Mouse (Mus musculus) forebrain, embryonic 11.5 days (tissue): Measurements from ENCODE around the gene Atox1. TPM values are rescaled to one million over a fixed set of nuclear protein-coding genes. Genes with fewer than 3 reads are reported as not detected.

Experiments used
- ATAC-seq: fragments of 200-750 bp; cut with Nextera tagmentation; replicated peaks from 2 replicates; pipeline ENCODE4 v1.8.0; 2017; ENCODE audit warnings: moderate TSS enrichment; ENCODE audit not compliant: low FRiP score
- DNase-seq: peaks from one replicate; pipeline ENCODE4 v3.0.0-alpha.2; 2017; ENCODE audit warnings: low spot score
- H3K27ac ChIP-seq: fragments of 300-500 bp; sonication (generic); 2 replicates; pipeline ENCODE4 v1.5.1; 2014; ENCODE audit warnings: low read depth, low read length
- H3K27me3 ChIP-seq: fragments of 300-500 bp; sonication (generic); 2 replicates; pipeline ENCODE4 v1.6.1; 2014; ENCODE audit warnings: mild to moderate bottlenecking, low read length, mixed read lengths; ENCODE audit not compliant: control insufficient read depth, insufficient read depth
- H3K36me3 ChIP-seq: fragments of 300-500 bp; sonication (generic); 2 replicates; pipeline ENCODE4 v1.6.1; 2014; ENCODE audit warnings: mild to moderate bottlenecking, low read length, moderate library complexity, mixed read lengths; ENCODE audit not compliant: control insufficient read depth, insufficient read depth
- H3K4me1 ChIP-seq: fragments of 300-500 bp; sonication (generic); replicated peaks from 2 replicates; pipeline ENCODE4 v1.6.1; 2014; ENCODE audit warnings: low read length, mixed read lengths; ENCODE audit not compliant: control insufficient read depth, insufficient read depth
- H3K4me2 ChIP-seq: fragments of 300-500 bp; sonication (generic); 2 replicates; pipeline ENCODE4 v1.6.1; 2014; ENCODE audit warnings: low read depth, mild to moderate bottlenecking, low read length, moderate library complexity, mixed read lengths; ENCODE audit not compliant: severe bottlenecking
- H3K4me3 ChIP-seq: fragments of 300-500 bp; sonication (generic); 2 replicates; pipeline ENCODE4 v1.5.1; 2014; ENCODE audit warnings: low read depth, low read length
- H3K9ac ChIP-seq: fragments of 300-500 bp; sonication (generic); 2 replicates; pipeline ENCODE4 v1.6.1; 2014; ENCODE audit warnings: low read length
- H3K9me3 ChIP-seq: fragments of 300-500 bp; sonication (generic); 2 replicates; pipeline ENCODE4 v1.6.1; 2016; ENCODE audit warnings: low read length, mixed read lengths; ENCODE audit not compliant: control insufficient read depth
- WGBS: fragments of 180-500 bp; shearing (Covaris S2); extraction: QIAGEN DNeasy Blood & Tissue Kit; methylation state at CpG from one replicate; pipeline ENCODE4 v1.1.7; 2014; 5-methylcytosine and 5-hydroxymethylcytosine counted together
- polyA plus RNA-seq: library from polyadenylated mRNA; unstranded; fragments of >200 nt; fragmentation: Nextera tagmentation; extraction: Ambion mirVana; gene quantifications from 2 replicates; pipeline ENCODE4 v1.2.1, GENCODE M21; 2014

Atox1 gene
- polyA plus RNA-seq, 1 experiment from 2014 or later = 209 TPM

- Histone ChIP-seq H3K27me3 (no peaks in the 10 kb centered on the region), H3K4me1 (no peaks in the 10 kb centered on the region), H3K4me3 (no peak overlapping the region), H3K4me2 (no peak overlapping the region), H3K9me3 (no peaks in the 10 kb centered on the region), H3K9ac (no peak overlapping the region), H3K27ac (no peak overlapping the region), H3K36me3 (no peaks in the 10 kb centered on the region)
- DNase-seq (no peak), ATAC-seq (no peak)
- 3% methylated on average over 1 of the region's 1 CpGs for WGBS
Measured at GRCm38 (mm10) chr11:55444772-55445171, 16.3 kb downstream of the Atox1 start.

- Histone ChIP-seq H3K4me1 (no peaks in the 10 kb centered on the region), H3K27me3 (no peaks in the 10 kb centered on the region), H3K9ac (no peak overlapping the region), H3K9me3 (no peaks in the 10 kb centered on the region), H3K4me3 (no peak overlapping the region), H3K36me3 (no peaks in the 10 kb centered on the region), H3K27ac (no peak overlapping the region), H3K4me2 (no peak overlapping the region)
- ATAC-seq (no peak), DNase-seq (no peak)
- WGBS = 60% methylated on average over 5 of the region's 5 CpGs
Measured at GRCm38 (mm10) chr11:55439718-55440117, 21.3 kb downstream of the Atox1 start.

GRCm38 (mm10) chr11:55438031-55438430 lies 23.0 kb downstream of the Atox1 start:
- Histone ChIP-seq H3K4me1 (no peaks in the 10 kb centered on the region), H3K9ac (no peak overlapping the region), H3K4me2 (no peak overlapping the region), H3K4me3 (no peak overlapping the region), H3K27me3 (no peaks in the 10 kb centered on the region), H3K36me3 (no peaks in the 10 kb centered on the region), H3K9me3 (no peaks in the 10 kb centered on the region), H3K27ac (no peak overlapping the region)
- 43% methylated on average over 4 of the region's 4 CpGs for WGBS
- ATAC-seq (no peak), DNase-seq (no peak)

- ATAC-seq (no peak), DNase-seq (no peak)
- Histone ChIP-seq H3K4me1 (no peaks in the 10 kb centered on the region), H3K4me2 (no peak overlapping the region), H3K9me3 (no peaks in the 10 kb centered on the region), H3K27ac (no peak overlapping the region), H3K4me3 (no peak overlapping the region), H3K9ac (no peak overlapping the region), H3K27me3 (no peaks in the 10 kb centered on the region), H3K36me3 (no peaks in the 10 kb centered on the region)
- WGBS = 87% methylated on average over 6 of the region's 6 CpGs
Measured at GRCm38 (mm10) chr11:55436089-55436488, 24.9 kb downstream of the Atox1 start.

- Histone ChIP-seq H3K9me3 (no peaks in the 10 kb centered on the region), H3K9ac (no peak overlapping the region), H3K36me3 (no peaks in the 10 kb centered on the region), H3K27ac (no peak overlapping the region), H3K4me2 (no peak overlapping the region), H3K27me3 (no peaks in the 10 kb centered on the region), H3K4me3 (no peak overlapping the region), H3K4me1 (peaks cover 2% of the 10 kb centered on the region; the same call in 1 of the 2 replicates)
- DNase-seq = no peak
- no peak for ATAC-seq
- 86% methylated on average over 3 of the region's 3 CpGs for WGBS
Measured at GRCm38 (mm10) chr11:55432981-55433380, 28.1 kb downstream of the Atox1 start.

- Histone ChIP-seq H3K4me2 (no peak overlapping the region), H3K27ac (no peak overlapping the region), H3K9me3 (no peaks in the 10 kb centered on the region), H3K9ac (no peak overlapping the region), H3K36me3 (no peaks in the 10 kb centered on the region), H3K27me3 (no peaks in the 10 kb centered on the region), H3K4me3 (no peak overlapping the region), H3K4me1 (peaks cover 6% of the 10 kb centered on the region; the same call in 1 of the 2 replicates)
- ATAC-seq = no peak
- DNase-seq = no peak
- 93% methylated on average over 2 of the region's 2 CpGs for WGBS
Measured at GRCm38 (mm10) chr11:55429973-55430372, 31.1 kb downstream of the Atox1 start.

GRCm38 (mm10) chr11:55428186-55429012 lies 32.6 kb downstream of the Atox1 start:
- H3K9ac ChIP-seq = peak overlapping the region; percentile 44; the same call in 1 of the 2 replicates

GRCm38 (mm10) chr11:55424746-55425360 lies 36.2 kb downstream of the Atox1 start:
- Histone ChIP-seq H3K9ac (no peak overlapping the region), H3K4me1 (peaks cover 17% of the 10 kb centered on the region)

More at GRCm38 (mm10) chr11:55428186-55429012, 32.6 kb downstream of the Atox1 start:
- H3K27me3 ChIP-seq = no peaks in the 10 kb centered on the region
- no peaks in the 10 kb centered on the region for H3K36me3 ChIP-seq
- peaks cover 14% of the 10 kb centered on the region; the same call in 1 of the 2 replicates for H3K4me1 ChIP-seq
- 0 out of 2 replicates have a peak overlapping the region, but pooled peaks have one; percentile 21 for H3K4me2 ChIP-seq
- DNase-seq (peak; percentile 86), ATAC-seq (peak; percentile 76)
- no peaks in the 10 kb centered on the region for H3K9me3 ChIP-seq
- H3K27ac ChIP-seq = no peak overlapping the region
- 44% methylated on average over 16 of the region's 16 CpGs for WGBS
- no peak overlapping the region for H3K4me3 ChIP-seq

More at GRCm38 (mm10) chr11:55424746-55425360, 36.2 kb downstream of the Atox1 start:
- no peak for DNase-seq
- no peaks in the 10 kb centered on the region for H3K9me3 ChIP-seq
- no peaks in the 10 kb centered on the region for H3K27me3 ChIP-seq
- no peak for ATAC-seq
- H3K4me3 ChIP-seq = no peak overlapping the region
- no peak overlapping the region for H3K4me2 ChIP-seq
- no peak overlapping the region for H3K27ac ChIP-seq
- no peaks in the 10 kb centered on the region for H3K36me3 ChIP-seq
- 77% methylated on average over 8 of the region's 8 CpGs for WGBS
